Mouse (Mus musculus): ENCODE measurements at regions not wholly inside any gene's neighbourhood (a gene's known extent, or its start where the extent isn't known, plus 50 kb on each side); places are given as distances from the start of the nearest gene placed in this dataset.

- H3K27ac ChIP-seq: no peak overlapping the region
- TF ChIP-seq CTCF (conservative IDR thresholded peaks at IDR 0.05): no peak
- no peak for DNase-seq (ENCODE audit: low spot score in 2 of 2)
- no peak overlapping the region for H3K4me3 ChIP-seq
Observed at GRCm38 (mm10) chr6:140172716-140173115, 131.5 kb upstream of the Plcz1 start.

- no peak for TF ChIP-seq CTCF (conservative IDR thresholded peaks at IDR 0.05)
- DNase-seq (ENCODE audit: low spot score in 2 of 2): no peak
- Histone ChIP-seq H3K4me3 (no peak overlapping the region), H3K27ac (no peak overlapping the region)
Observed at GRCm38 (mm10) chr6:140169836-140170235, 128.6 kb upstream of the Plcz1 start.

GRCm38 (mm10) chr6:140167182-140167581 lies 125.9 kb upstream of the Plcz1 start:
- no peak for TF ChIP-seq CTCF (conservative IDR thresholded peaks at IDR 0.05)
- Histone ChIP-seq H3K27ac (no peak overlapping the region), H3K4me3 (no peak overlapping the region)
- no peak for DNase-seq (ENCODE audit: low spot score in 2 of 2)

- no peak for TF ChIP-seq CTCF (conservative IDR thresholded peaks at IDR 0.05)
- no peak overlapping the region; the same call in 1 of the 2 replicates for H3K27ac ChIP-seq
- DNase-seq (ENCODE audit: low spot score in 2 of 2): no peak
- H3K4me3 ChIP-seq: no peak overlapping the region
Observed at GRCm38 (mm10) chr6:140162729-140163128, 121.5 kb upstream of the Plcz1 start.

- Histone ChIP-seq H3K4me3 (no peak overlapping the region), H3K27ac (no peak overlapping the region)
- no peak for TF ChIP-seq CTCF (conservative IDR thresholded peaks at IDR 0.05)
- no peak for DNase-seq (ENCODE audit: low spot score in 2 of 2)
Observed at GRCm38 (mm10) chr6:140161482-140161881, 120.2 kb upstream of the Plcz1 start.

GRCm38 (mm10) chr6:140160946-140161345 lies 119.7 kb upstream of the Plcz1 start:
- TF ChIP-seq CTCF (conservative IDR thresholded peaks at IDR 0.05): no peak
- no peak overlapping the region for H3K4me3 ChIP-seq
- no peak overlapping the region for H3K27ac ChIP-seq
- no peak for DNase-seq (ENCODE audit: low spot score in 2 of 2)

GRCm38 (mm10) chr6:140158986-140159385 lies 117.7 kb upstream of the Plcz1 start:
- Histone ChIP-seq H3K27ac (no peak overlapping the region), H3K4me3 (no peak overlapping the region)
- DNase-seq (ENCODE audit: low spot score in 2 of 2): no peak
- no peak for TF ChIP-seq CTCF (conservative IDR thresholded peaks at IDR 0.05)

GRCm38 (mm10) chr6:140157375-140157774 lies 116.1 kb upstream of the Plcz1 start:
- Histone ChIP-seq H3K27ac (no peak overlapping the region), H3K4me3 (no peak overlapping the region)
- DNase-seq (ENCODE audit: low spot score in 2 of 2): no peak
- no peak for TF ChIP-seq CTCF (conservative IDR thresholded peaks at IDR 0.05)

- DNase-seq (ENCODE audit: low spot score in 2 of 2): peak; percentile 47 to 53
- H3K4me3 ChIP-seq: no peak overlapping the region
- TF ChIP-seq CTCF (conservative IDR thresholded peaks at IDR 0.05): no peak
- peak overlapping the region; percentile 85 for H3K27ac ChIP-seq
Observed at GRCm38 (mm10) chr6:140152418-140153176, 111.3 kb upstream of the Plcz1 start.

GRCm38 (mm10) chr6:140148628-140149245 lies 107.5 kb upstream of the Plcz1 start:
- no peak overlapping the region for H3K4me3 ChIP-seq
- TF ChIP-seq CTCF (conservative IDR thresholded peaks at IDR 0.05): peak; percentile 37
- no peak for DNase-seq (ENCODE audit: low spot score in 2 of 2)

GRCm38 (mm10) chr6:140148138-140148537 lies 106.9 kb upstream of the Plcz1 start:
- Histone ChIP-seq H3K27ac (peak overlapping the region; percentile 86), H3K4me3 (no peak overlapping the region)
- DNase-seq (ENCODE audit: low spot score in 2 of 2): peak; percentile 55 to 60
- peak; percentile 23; the same call in 1 of the 2 replicates for TF ChIP-seq CTCF (conservative IDR thresholded peaks at IDR 0.05)

More at GRCm38 (mm10) chr6:140148628-140149245, 107.5 kb upstream of the Plcz1 start:
- H3K27ac ChIP-seq: peak overlapping the region; percentile 86

GRCm38 (mm10) chr6:140147711-140148110 lies 106.5 kb upstream of the Plcz1 start:
- Histone ChIP-seq H3K4me3 (no peak overlapping the region), H3K27ac (peak overlapping the region; percentile 86)
- DNase-seq (ENCODE audit: low spot score in 2 of 2): no peak
- no peak for TF ChIP-seq CTCF (conservative IDR thresholded peaks at IDR 0.05)

GRCm38 (mm10) chr6:140133734-140134133 lies 92.5 kb upstream of the Plcz1 start:
- no peak for DNase-seq (ENCODE audit: low spot score in 2 of 2)
- TF ChIP-seq CTCF (conservative IDR thresholded peaks at IDR 0.05): no peak
- Histone ChIP-seq H3K4me3 (no peak overlapping the region), H3K27ac (no peak overlapping the region)

GRCm38 (mm10) chr6:140126645-140127044 lies 85.4 kb upstream of the Plcz1 start:
- Histone ChIP-seq H3K4me3 (no peak overlapping the region), H3K27ac (no peak overlapping the region)
- DNase-seq (ENCODE audit: low spot score in 2 of 2): no peak
- TF ChIP-seq CTCF (conservative IDR thresholded peaks at IDR 0.05): no peak
